Mouse (Mus musculus) liver, embryonic 14.5 days (tissue): ENCODE results near the gene Tmem248.

Source experiments
- CTCF ChIP-seq: IDR thresholded peaks from 2 replicates; pipeline ENCODE4 v1.5.1; 2016; ENCODE audit warnings: antibody characterized with exemption, low read depth, control low read depth
- EP300 ChIP-seq: IDR thresholded peaks from 2 replicates; pipeline ENCODE4 v1.6.1; 2016; ENCODE audit warnings: antibody characterized with exemption, low read depth

DNA sequence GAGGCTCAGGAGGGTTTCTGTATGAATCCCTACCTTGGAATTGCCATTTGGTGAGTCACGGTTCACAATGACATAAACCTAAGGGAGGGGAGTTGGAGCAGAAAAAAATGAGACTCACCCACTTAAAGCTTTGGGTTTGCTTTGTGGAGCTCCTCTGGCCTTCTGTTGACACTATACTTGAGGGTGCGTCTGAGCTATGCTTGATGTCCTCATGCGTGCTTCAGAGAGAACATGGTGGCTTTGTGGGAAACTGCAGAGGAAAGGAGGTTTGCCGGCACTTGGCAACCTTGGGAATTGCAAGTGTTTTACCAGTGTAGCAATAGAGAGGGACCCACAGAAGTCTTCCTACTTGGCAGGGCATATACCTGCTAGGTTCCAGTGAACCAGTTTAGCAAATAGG lies 9.6 kb upstream of the Tmem248 start:
- no peak for TF ChIP-seq EP300
- TF ChIP-seq CTCF, result no peak
